9 mouse cellular contexts compared by ENCODE assay signal in genomic region chr10:14391025-14391639, GRCm38 (mm10).
DNase-seq lines count a peak whose midpoint lies in the region; ATAC-seq and TF ChIP-seq lines count a peak whose summit lies in the region.
"Had no signal": no experiment of that assay in that cellular context is flagged by ENCODE, and none has a peak within 500 bp of the region (broad histone marks: within the 10 kb centered on the region; RNA-seq: fewer than 3 reads in every experiment).

No protein-coding gene starts in this region.

- no peaks in the 10 kb centered on the region for H3K9me3 ChIP-seq in limb, embryonic 10.5 days (replicated peaks)
- H3K9me3 ChIP-seq in neural tube, embryonic 11.5 days (ENCODE audit: control insufficient read depth, low read length), result no peaks in the 10 kb centered on the region
- H3K9me3 ChIP-seq: embryonic facial prominence, embryonic 15.5 days had no signal

- ATAC-seq in neural tube, embryonic 11.5 days (ENCODE audit: insufficient read depth, low FRiP score, low TSS enrichment), result peak; percentile 92

- no peak for TF ChIP-seq POLR2A in testis, adult 2 months (IDR thresholded peaks at IDR 0.05; ENCODE audit: control insufficient read depth, low read depth, low read length)

- peak; percentile 27; the same call in 1 of the 2 replicates for TF ChIP-seq CTCF in testis, adult 2 months (IDR thresholded peaks at IDR 0.05; ENCODE audit: control insufficient read depth, insufficient read depth, insufficient replicate concordance, low read depth, low read length)

- no peak overlapping the region for H3K4me3 ChIP-seq in limb, embryonic 10.5 days
- H3K4me3 ChIP-seq in neural tube, embryonic 11.5 days (ENCODE audit: low read depth, low read length), result no peak overlapping the region
- no peak overlapping the region for H3K4me3 ChIP-seq in testis, adult 2 months (ENCODE audit: control insufficient read depth, low read depth, low read length)
- H3K4me3 ChIP-seq: embryonic facial prominence, embryonic 15.5 days had no signal

- 17% methylated on average over 11 of the region's 11 CpGs for WGBS in limb, embryonic 10.5 days
- 13% methylated on average over 11 of the region's 11 CpGs for WGBS in neural tube, embryonic 11.5 days

- H3K9ac ChIP-seq in neural tube, embryonic 11.5 days (ENCODE audit: low read length), result no peak overlapping the region
- H3K9ac ChIP-seq: embryonic facial prominence, embryonic 15.5 days had no signal

- no peaks in the 10 kb centered on the region for H3K27me3 ChIP-seq in limb, embryonic 10.5 days (ENCODE audit: low read depth, poor library complexity, severe bottlenecking)
- H3K27me3 ChIP-seq in neural tube, embryonic 11.5 days (ENCODE audit: control insufficient read depth, insufficient read depth, low read length), result no peaks in the 10 kb centered on the region
- no peaks in the 10 kb centered on the region for H3K27me3 ChIP-seq in testis, adult 2 months (ENCODE audit: control insufficient read depth, insufficient read depth, low read length)
- H3K27me3 ChIP-seq: embryonic facial prominence, embryonic 15.5 days had no signal

- H3K4me1 ChIP-seq in limb, embryonic 10.5 days, result no peaks in the 10 kb centered on the region
- H3K4me1 ChIP-seq in neural tube, embryonic 11.5 days (ENCODE audit: control insufficient read depth, insufficient read depth, low read length), result no peaks in the 10 kb centered on the region
- no peaks in the 10 kb centered on the region for H3K4me1 ChIP-seq in testis, adult 2 months (ENCODE audit: control insufficient read depth, insufficient read depth, low read length)
- H3K4me1 ChIP-seq: embryonic facial prominence, embryonic 15.5 days had no signal

- DNase-seq in 3134 (ENCODE audit: extremely low read depth, insufficient read length, low spot score) (peak; percentile 5), WW6 (ENCODE audit: low read depth, low spot score) (peak; percentile 36)
- peak; percentile 88 for DNase-seq in embryo, embryonic 10.5 days (ENCODE audit: low spot score)
- DNase-seq in gastrocnemius, postnatal 36 days, result peak; percentile 21 to 40
- DNase-seq in kidney, adult 8-10 months, result peak; percentile 47 to 61
- peak; percentile 49 for DNase-seq in limb, embryonic 10.5 days (ENCODE audit: low spot score)
- DNase-seq in neural tube, embryonic 11.5 days (ENCODE audit: low spot score), result peak; percentile 64

- no peaks in the 10 kb centered on the region for H3K36me3 ChIP-seq in limb, embryonic 10.5 days
- H3K36me3 ChIP-seq in neural tube, embryonic 11.5 days (ENCODE audit: control insufficient read depth, insufficient read depth, low read length), result no peaks in the 10 kb centered on the region
- H3K36me3 ChIP-seq in testis, adult 2 months (ENCODE audit: control insufficient read depth, insufficient read depth, low read length), result no peaks in the 10 kb centered on the region
- H3K36me3 ChIP-seq: embryonic facial prominence, embryonic 15.5 days had no signal

- H3K4me2 ChIP-seq in neural tube, embryonic 11.5 days (ENCODE audit: low read depth), result no peak overlapping the region
- H3K4me2 ChIP-seq: embryonic facial prominence, embryonic 15.5 days had no signal

- intact Hi-C loops in gastrocnemius, postnatal 36 days (cut with DNase I), result loop anchor here (5.0 kb wide), 3 partner anchors 69 to 1374 kb away; no protein-coding TSS in a partner anchor

- H3K27ac ChIP-seq in limb, embryonic 10.5 days, result no peak overlapping the region
- no peak overlapping the region for H3K27ac ChIP-seq in neural tube, embryonic 11.5 days (ENCODE audit: low read depth, low read length)
- H3K27ac ChIP-seq in testis, adult 2 months (ENCODE audit: control insufficient read depth, insufficient read depth, low read depth, low read length), result no peak overlapping the region
- H3K27ac ChIP-seq: embryonic facial prominence, embryonic 15.5 days had no signal

Comparison
In these comparisons a context has a peak if more than half of its experiments do, and no peak if none do; other contexts are left out.
1. DNase-seq: peak in every context shown above with its lines; median percentile 88 in embryo, embryonic 10.5 days; 64 in neural tube, embryonic 11.5 days; 54 in kidney, adult 8-10 months; 49 in limb, embryonic 10.5 days; 36 in WW6; 30 in gastrocnemius, postnatal 36 days; 5 in 3134.